Mouse (Mus musculus) brain, embryonic 14.5 days (tissue): ENCODE measurements around the gene Slc39a1.

ENCODE experiments used
- CTCF ChIP-seq: fragments of 200-500 bp; IDR thresholded peaks from 2 replicates; pipeline ENCODE4 v1.5.1; 2012; ENCODE audit warnings: inconsistent platforms, mild to moderate bottlenecking, moderate library complexity, borderline replicate concordance; ENCODE audit not compliant: insufficient read depth, insufficient read length; ENCODE audit errors: extremely low read depth
- POLR2A ChIP-seq: fragments of 200-500 bp; IDR thresholded peaks from 2 replicates; pipeline ENCODE4 v1.6.1; 2012; ENCODE audit warnings: mild to moderate bottlenecking, inconsistent platforms, borderline replicate concordance; ENCODE audit not compliant: poor library complexity, insufficient read depth, insufficient read length, severe bottlenecking; ENCODE audit errors: extremely low read depth

DNA sequence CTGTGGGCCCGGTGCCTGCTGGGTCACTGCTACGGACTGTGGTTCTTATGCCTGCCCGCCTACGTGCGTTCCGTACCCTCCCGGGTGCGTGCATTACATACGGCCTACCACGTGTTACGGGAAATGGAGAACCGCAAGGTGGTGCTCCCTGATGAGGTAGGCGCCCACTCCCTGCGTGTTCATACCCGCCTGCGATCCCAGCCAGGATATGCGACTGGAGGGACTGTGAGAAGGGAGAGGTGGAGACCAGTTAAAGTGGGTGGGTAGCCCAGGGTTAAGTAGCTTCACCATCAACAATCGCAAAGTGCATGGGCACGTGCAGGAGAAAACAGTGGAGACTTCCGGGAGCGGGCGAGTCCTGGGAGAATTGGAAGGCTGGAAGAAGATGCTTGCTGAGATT is 25.9 kb downstream of the Slc39a1 start:
- no peak for TF ChIP-seq POLR2A
- no peak for TF ChIP-seq CTCF
